Mouse (Mus musculus): Measurements from ENCODE around the gene Ppp1cb. TPM values are rescaled to one million over a fixed set of nuclear protein-coding genes. Genes with fewer than 3 reads are reported as not detected.

Gene Ppp1cb
- polyA plus RNA-seq, 1 experiment: 236 TPM

GRCm38 (mm10) chr5:32435612-32436011 is 23.0 kb upstream of the Ppp1cb start:
- H3K4me1 ChIP-seq (ENCODE audit: control insufficient read depth, insufficient read depth, low read length): peaks cover 7% of the 10 kb centered on the region; the same call in 1 of the 2 replicates
- no peak overlapping the region for H3K27ac ChIP-seq (ENCODE audit: insufficient read depth, low read length)
- 91% methylated on average over 3 of the region's 3 CpGs for WGBS
- TF ChIP-seq CTCF (IDR thresholded peaks at IDR 0.05; ENCODE audit: borderline replicate concordance, insufficient read depth, low read depth, low read length): no peak
- DNase-seq: no peak
- no peaks in the 10 kb centered on the region for H3K27me3 ChIP-seq (ENCODE audit: control insufficient read depth, insufficient read depth, low read length)
- no peak overlapping the region for H3K4me3 ChIP-seq (replicated peaks; ENCODE audit: insufficient read depth, low read depth, low read length)

GRCm38 (mm10) chr5:32437901-32438563 is 20.6 kb upstream of the Ppp1cb start:
- no peak overlapping the region for H3K27ac ChIP-seq (ENCODE audit: insufficient read depth, low read length)

GRCm38 (mm10) chr5:32438564-32438922 is 20.1 kb upstream of the Ppp1cb start:
- Histone ChIP-seq H3K4me3 (replicated peaks; ENCODE audit: insufficient read depth, low read depth, low read length) (no peak overlapping the region), H3K27me3 (ENCODE audit: control insufficient read depth, insufficient read depth, low read length) (no peaks in the 10 kb centered on the region), H3K27ac (ENCODE audit: insufficient read depth, low read length) (no peak overlapping the region), H3K4me1 (ENCODE audit: control insufficient read depth, insufficient read depth, low read length) (peaks cover 13% of the 10 kb centered on the region)
- TF ChIP-seq CTCF (IDR thresholded peaks at IDR 0.05; ENCODE audit: borderline replicate concordance, insufficient read depth, low read depth, low read length): no peak
- DNase-seq: peak; percentile 54 to 66
- WGBS: 6% methylated on average over 2 of the region's 2 CpGs

More at GRCm38 (mm10) chr5:32437901-32438563, 20.6 kb upstream of the Ppp1cb start:
- Histone ChIP-seq H3K4me3 (replicated peaks; ENCODE audit: insufficient read depth, low read depth, low read length) (no peak overlapping the region), H3K27me3 (ENCODE audit: control insufficient read depth, insufficient read depth, low read length) (no peaks in the 10 kb centered on the region), H3K4me1 (ENCODE audit: control insufficient read depth, insufficient read depth, low read length) (peaks cover 13% of the 10 kb centered on the region)
- WGBS: 19% methylated on average over 5 of the region's 5 CpGs
- TF ChIP-seq CTCF (IDR thresholded peaks at IDR 0.05; ENCODE audit: borderline replicate concordance, insufficient read depth, low read depth, low read length) (no peak), POLR2A (IDR thresholded peaks at IDR 0.05; ENCODE audit: borderline replicate concordance, insufficient read depth, low read length) (no peak)
- peak in 1 of 2 experiments; percentile 56 for DNase-seq

GRCm38 (mm10) chr5:32441336-32441735 is 17.3 kb upstream of the Ppp1cb start:
- DNase-seq: peak; percentile 39 to 64
- no peak overlapping the region for H3K4me3 ChIP-seq (replicated peaks; ENCODE audit: insufficient read depth, low read depth, low read length)
- H3K27ac ChIP-seq (ENCODE audit: insufficient read depth, low read length): no peak overlapping the region
- H3K27me3 ChIP-seq (ENCODE audit: control insufficient read depth, insufficient read depth, low read length): no peaks in the 10 kb centered on the region
- H3K4me1 ChIP-seq (ENCODE audit: control insufficient read depth, insufficient read depth, low read length): peaks cover 19% of the 10 kb centered on the region
- WGBS: 31% methylated on average over 3 of the region's 3 CpGs
- no peak for TF ChIP-seq CTCF (IDR thresholded peaks at IDR 0.05; ENCODE audit: borderline replicate concordance, insufficient read depth, low read depth, low read length)
- no peak for TF ChIP-seq POLR2A (IDR thresholded peaks at IDR 0.05; ENCODE audit: borderline replicate concordance, insufficient read depth, low read length)

GRCm38 (mm10) chr5:32441992-32442575 is 16.6 kb upstream of the Ppp1cb start:
- Histone ChIP-seq H3K27me3 (ENCODE audit: control insufficient read depth, insufficient read depth, low read length) (no peaks in the 10 kb centered on the region), H3K4me1 (ENCODE audit: control insufficient read depth, insufficient read depth, low read length) (peaks cover 21% of the 10 kb centered on the region), H3K27ac (ENCODE audit: insufficient read depth, low read length) (no peak overlapping the region), H3K4me3 (replicated peaks; ENCODE audit: insufficient read depth, low read depth, low read length) (no peak overlapping the region)
- 91% methylated on average over 4 of the region's 4 CpGs for WGBS
- DNase-seq: no peak
- TF ChIP-seq POLR2A (IDR thresholded peaks at IDR 0.05; ENCODE audit: borderline replicate concordance, insufficient read depth, low read length): no peak
- TF ChIP-seq CTCF (IDR thresholded peaks at IDR 0.05; ENCODE audit: borderline replicate concordance, insufficient read depth, low read depth, low read length): no peak

- 94% methylated on average over 3 of the region's 3 CpGs for WGBS
- peaks cover 21% of the 10 kb centered on the region for H3K4me1 ChIP-seq (ENCODE audit: control insufficient read depth, insufficient read depth, low read length)
- no peaks in the 10 kb centered on the region for H3K27me3 ChIP-seq (ENCODE audit: control insufficient read depth, insufficient read depth, low read length)
These were observed 14.7 kb upstream of the Ppp1cb start for GRCm38 (mm10) chr5:32443906-32444305.

GRCm38 (mm10) chr5:32445287-32445921 is 13.2 kb upstream of the Ppp1cb start:
- DNase-seq: no peak
- Histone ChIP-seq H3K4me3 (replicated peaks; ENCODE audit: insufficient read depth, low read depth, low read length) (no peak overlapping the region), H3K27me3 (ENCODE audit: control insufficient read depth, insufficient read depth, low read length) (no peaks in the 10 kb centered on the region), H3K4me1 (ENCODE audit: control insufficient read depth, insufficient read depth, low read length) (peaks cover 14% of the 10 kb centered on the region), H3K27ac (ENCODE audit: insufficient read depth, low read length) (no peak overlapping the region)
- no peak for TF ChIP-seq POLR2A (IDR thresholded peaks at IDR 0.05; ENCODE audit: borderline replicate concordance, insufficient read depth, low read length)
- TF ChIP-seq CTCF (IDR thresholded peaks at IDR 0.05; ENCODE audit: borderline replicate concordance, insufficient read depth, low read depth, low read length): no peak
- WGBS: 75% methylated on average over 11 of the region's 11 CpGs

More at GRCm38 (mm10) chr5:32443906-32444305, 14.7 kb upstream of the Ppp1cb start:
- H3K4me3 ChIP-seq (replicated peaks; ENCODE audit: insufficient read depth, low read depth, low read length): no peak overlapping the region
- DNase-seq: no peak
- TF ChIP-seq POLR2A (IDR thresholded peaks at IDR 0.05; ENCODE audit: borderline replicate concordance, insufficient read depth, low read length) (no peak), CTCF (IDR thresholded peaks at IDR 0.05; ENCODE audit: borderline replicate concordance, insufficient read depth, low read depth, low read length) (no peak)
- H3K27ac ChIP-seq (ENCODE audit: insufficient read depth, low read length): no peak overlapping the region

- Histone ChIP-seq H3K27ac (ENCODE audit: insufficient read depth, low read length) (no peak overlapping the region), H3K4me1 (ENCODE audit: control insufficient read depth, insufficient read depth, low read length) (peaks cover 11% of the 10 kb centered on the region), H3K27me3 (ENCODE audit: control insufficient read depth, insufficient read depth, low read length) (no peaks in the 10 kb centered on the region), H3K4me3 (replicated peaks; ENCODE audit: insufficient read depth, low read depth, low read length) (no peak overlapping the region)
- peak; percentile 71 to 86 for DNase-seq
- no peak for TF ChIP-seq POLR2A (IDR thresholded peaks at IDR 0.05; ENCODE audit: borderline replicate concordance, insufficient read depth, low read length)
- no peak for TF ChIP-seq CTCF (IDR thresholded peaks at IDR 0.05; ENCODE audit: borderline replicate concordance, insufficient read depth, low read depth, low read length)
- WGBS: 15% methylated on average over 5 of the region's 5 CpGs
These were observed 12.2 kb upstream of the Ppp1cb start for GRCm38 (mm10) chr5:32446394-32446793.
